Mouse (Mus musculus) small intestine, adult 2 months (tissue): Measurements from ENCODE around the gene Smarca4.

Experiments used
- CTCF ChIP-seq: fragments of 200-500 bp; IDR thresholded peaks from 2 replicates; pipeline ENCODE4 v1.5.1; 2012; ENCODE audit warnings: low read depth, mild to moderate bottlenecking, control low read depth, inconsistent platforms, low read length, moderate library complexity, mixed read lengths; ENCODE audit not compliant: insufficient replicate concordance, insufficient read length; ENCODE audit errors: extremely low read depth
- POLR2A ChIP-seq: fragments of 200-500 bp; IDR thresholded peaks from 2 replicates; pipeline ENCODE4 v1.6.1; 2012; ENCODE audit warnings: low read depth, mild to moderate bottlenecking, control low read depth, inconsistent platforms, low read length, moderate library complexity

DNA sequence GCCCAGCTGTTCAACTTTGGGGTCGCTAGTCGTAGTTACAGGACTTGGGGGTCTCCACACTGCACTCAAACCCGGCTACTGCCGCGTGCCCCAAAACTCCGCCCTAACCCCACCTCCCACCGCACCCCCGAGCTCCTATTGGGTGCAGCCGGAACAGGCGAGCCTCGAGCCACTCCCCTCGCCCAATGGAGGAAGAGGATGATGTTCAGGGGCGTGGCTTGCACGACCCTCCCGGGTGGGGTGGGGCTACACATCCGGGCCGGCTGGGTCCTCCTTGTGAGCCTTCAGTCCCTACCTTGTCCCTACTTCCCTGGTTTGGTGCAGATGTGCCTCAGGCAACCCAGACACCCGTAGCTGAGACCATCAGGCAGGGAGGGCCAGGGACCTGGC lies 108.2 kb downstream of the Smarca4 start:
- TF ChIP-seq CTCF (no peak), POLR2A (peak; percentile 69; the same call in 1 of the 2 replicates)
